Mouse (Mus musculus): Measurements from ENCODE around the gene Spint2. TPM values are rescaled to one million over a fixed set of nuclear protein-coding genes. Genes with fewer than 3 reads are reported as not detected.

The Spint2 gene
- polyA plus RNA-seq, 1 experiment from 2014 or later: 626 TPM

DNA sequence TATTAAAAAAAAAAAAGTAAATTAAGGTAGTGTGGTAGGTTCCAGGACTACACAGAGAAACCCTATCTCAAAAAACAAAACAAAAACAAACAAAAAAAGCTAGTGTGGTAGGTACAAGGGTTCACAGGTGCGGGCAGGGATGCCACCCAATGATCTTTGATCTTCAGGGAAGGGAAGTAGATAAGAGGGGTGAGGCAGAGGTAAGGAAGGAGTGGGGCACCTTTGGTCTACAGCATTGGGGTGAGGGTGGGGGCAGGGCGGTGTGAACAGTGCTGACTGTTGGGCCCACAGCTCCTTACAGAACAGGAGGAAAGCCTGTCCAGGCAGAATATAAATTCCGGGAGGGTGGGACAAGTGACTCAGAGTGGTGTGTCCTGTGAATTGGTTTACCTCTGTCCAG, 30.5 kb downstream of the Spint2 start:
- H3K9me3 ChIP-seq (ENCODE audit: control insufficient read depth, low read length): no peaks in the 10 kb centered on the region
- peak; percentile 84 for ATAC-seq
- no peak overlapping the region for H3K9ac ChIP-seq (ENCODE audit: low read depth, low read length)
- no peaks in the 10 kb centered on the region for H3K27me3 ChIP-seq (replicated peaks; ENCODE audit: control insufficient read depth, insufficient read depth, low read length)
- 53% methylated on average over 3 of the region's 3 CpGs for WGBS
- H3K4me3 ChIP-seq (ENCODE audit: low read length): no peak overlapping the region
- H3K27ac ChIP-seq (ENCODE audit: low read length): peak overlapping the region; percentile 95
- no peak overlapping the region for H3K4me2 ChIP-seq (ENCODE audit: low read depth, low read length)
- peaks cover 49% of the 10 kb centered on the region for H3K4me1 ChIP-seq (ENCODE audit: control insufficient read depth, insufficient read depth, low read length)
- H3K36me3 ChIP-seq (ENCODE audit: control insufficient read depth, insufficient read depth, low read length): 0 out of 2 replicates have a peak, but pooled peaks cover 2% of the 10 kb centered on the region

DNA sequence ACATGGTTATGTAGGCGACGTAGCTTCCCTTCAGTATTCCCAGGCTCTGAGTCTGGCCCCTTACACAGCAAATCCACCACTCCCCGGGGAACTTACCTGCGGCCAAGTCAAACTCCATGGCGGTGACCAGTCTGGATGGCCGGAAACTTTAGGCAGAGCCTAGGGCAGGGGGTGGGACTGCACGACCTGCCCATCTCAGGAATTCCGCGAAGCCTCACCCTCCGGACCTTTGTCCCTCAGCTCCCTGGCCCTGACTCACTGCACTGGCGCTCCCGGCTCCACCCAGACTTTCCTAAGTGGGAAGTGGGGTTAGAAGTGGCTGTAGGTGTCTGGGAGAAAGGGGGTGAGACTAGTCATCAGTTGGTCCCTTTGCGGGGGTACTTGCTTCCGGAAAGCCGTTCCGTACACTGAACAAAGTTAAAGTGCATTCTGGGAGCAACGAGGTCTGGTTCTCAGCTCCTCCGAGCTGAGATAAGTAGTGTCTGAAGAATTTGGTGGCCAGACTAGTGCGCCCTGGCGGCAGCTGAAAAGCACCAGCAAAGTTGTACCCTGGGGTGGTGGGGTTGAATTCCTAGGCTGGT, 33.4 kb downstream of the Spint2 start, which contains the start of gene 2200002D01Rik:
TSS of gene 2200002D01Rik (minus strand) at position 206 of the 581 bp plus-strand sequence.
- H3K4me3 ChIP-seq (ENCODE audit: low read length): peak within 1 kb of the TSS; percentile 57
- no peaks in the 10 kb centered on the region for H3K9me3 ChIP-seq (ENCODE audit: control insufficient read depth, low read length)
- H3K4me2 ChIP-seq (ENCODE audit: low read depth, low read length): peak within 1 kb of the TSS; percentile 55
- H3K9ac ChIP-seq (ENCODE audit: low read depth, low read length): peak within 1 kb of the TSS; percentile 76
- 21% methylated on average over 20 of the region's 20 CpGs for WGBS
- peak within 1 kb of the TSS; percentile 94 for H3K27ac ChIP-seq (ENCODE audit: low read length)
- 0 out of 2 replicates have a peak, but pooled peaks cover 6% of the 10 kb centered on the region for H3K36me3 ChIP-seq (ENCODE audit: control insufficient read depth, insufficient read depth, low read length)
- peaks cover 33% of the 10 kb centered on the region for H3K4me1 ChIP-seq (ENCODE audit: control insufficient read depth, insufficient read depth, low read length)
- ATAC-seq: peak; percentile 75
- H3K27me3 ChIP-seq (replicated peaks; ENCODE audit: control insufficient read depth, insufficient read depth, low read length): no peaks in the 10 kb centered on the region

DNA sequence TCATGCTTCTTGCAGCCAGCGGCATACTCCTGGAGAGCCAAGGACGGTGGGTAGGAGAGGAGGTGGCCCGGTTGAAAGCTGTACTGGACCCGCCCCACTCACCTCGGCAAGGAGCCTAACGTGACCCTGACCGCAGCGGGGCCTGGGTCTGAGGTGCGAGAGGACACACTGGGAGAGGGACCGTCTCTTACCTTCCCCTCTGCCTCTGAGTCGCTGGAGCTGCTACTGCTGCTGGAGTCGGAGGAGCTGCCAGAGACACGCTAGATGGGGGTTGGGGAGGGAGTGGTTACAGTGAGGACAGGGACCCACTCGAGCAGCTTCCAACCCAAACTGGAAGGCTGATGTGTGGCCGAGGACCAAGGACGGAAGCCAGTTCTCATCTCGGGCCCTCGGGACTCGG, 34.0 kb downstream of the Spint2 start:
- Histone ChIP-seq H3K4me1 (ENCODE audit: control insufficient read depth, insufficient read depth, low read length) (peaks cover 30% of the 10 kb centered on the region), H3K9me3 (ENCODE audit: control insufficient read depth, low read length) (no peaks in the 10 kb centered on the region), H3K27ac (ENCODE audit: low read length) (peak overlapping the region; percentile 94), H3K9ac (ENCODE audit: low read depth, low read length) (peak overlapping the region; percentile 76), H3K4me2 (ENCODE audit: low read depth, low read length) (peak overlapping the region; percentile 55), H3K36me3 (ENCODE audit: control insufficient read depth, insufficient read depth, low read length) (0 out of 2 replicates have a peak, but pooled peaks cover 6% of the 10 kb centered on the region), H3K4me3 (ENCODE audit: low read length) (peak overlapping the region; percentile 57), H3K27me3 (replicated peaks; ENCODE audit: control insufficient read depth, insufficient read depth, low read length) (no peaks in the 10 kb centered on the region)
- ATAC-seq: peak; percentile 7; the same call in 1 of the 2 replicates
- 16% methylated on average over 19 of the region's 19 CpGs for WGBS

DNA sequence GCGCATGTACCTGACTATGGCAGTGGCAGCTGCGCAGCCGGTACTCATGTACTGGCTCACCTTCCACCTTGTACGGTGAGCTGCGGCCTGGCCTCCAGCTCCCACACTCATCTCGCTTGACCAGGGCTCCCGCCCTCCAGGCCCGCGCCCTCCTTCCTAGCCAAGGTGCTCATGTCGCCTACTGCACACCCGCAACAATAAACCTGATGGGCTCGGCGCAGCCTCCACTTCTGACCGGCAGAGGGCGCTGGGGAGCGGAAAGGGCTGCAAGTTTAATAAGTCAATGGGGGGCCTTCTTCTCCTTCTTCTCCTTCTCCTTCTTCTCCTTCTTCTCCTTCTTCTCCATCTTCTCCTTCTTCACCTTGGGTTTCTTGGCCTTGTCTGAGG, 34.4 kb downstream of the Spint2 start:
- Histone ChIP-seq H3K4me2 (ENCODE audit: low read depth, low read length) (peak overlapping the region; percentile 55), H3K36me3 (ENCODE audit: control insufficient read depth, insufficient read depth, low read length) (0 out of 2 replicates have a peak, but pooled peaks cover 6% of the 10 kb centered on the region), H3K9me3 (ENCODE audit: control insufficient read depth, low read length) (no peaks in the 10 kb centered on the region), H3K9ac (ENCODE audit: low read depth, low read length) (peak overlapping the region; percentile 76), H3K4me1 (ENCODE audit: control insufficient read depth, insufficient read depth, low read length) (peaks cover 27% of the 10 kb centered on the region), H3K27ac (ENCODE audit: low read length) (peak overlapping the region; percentile 94), H3K4me3 (ENCODE audit: low read length) (peak overlapping the region; percentile 57), H3K27me3 (replicated peaks; ENCODE audit: control insufficient read depth, insufficient read depth, low read length) (no peaks in the 10 kb centered on the region)
- ATAC-seq: no peak
- WGBS: 22% methylated on average over 16 of the region's 16 CpGs

DNA sequence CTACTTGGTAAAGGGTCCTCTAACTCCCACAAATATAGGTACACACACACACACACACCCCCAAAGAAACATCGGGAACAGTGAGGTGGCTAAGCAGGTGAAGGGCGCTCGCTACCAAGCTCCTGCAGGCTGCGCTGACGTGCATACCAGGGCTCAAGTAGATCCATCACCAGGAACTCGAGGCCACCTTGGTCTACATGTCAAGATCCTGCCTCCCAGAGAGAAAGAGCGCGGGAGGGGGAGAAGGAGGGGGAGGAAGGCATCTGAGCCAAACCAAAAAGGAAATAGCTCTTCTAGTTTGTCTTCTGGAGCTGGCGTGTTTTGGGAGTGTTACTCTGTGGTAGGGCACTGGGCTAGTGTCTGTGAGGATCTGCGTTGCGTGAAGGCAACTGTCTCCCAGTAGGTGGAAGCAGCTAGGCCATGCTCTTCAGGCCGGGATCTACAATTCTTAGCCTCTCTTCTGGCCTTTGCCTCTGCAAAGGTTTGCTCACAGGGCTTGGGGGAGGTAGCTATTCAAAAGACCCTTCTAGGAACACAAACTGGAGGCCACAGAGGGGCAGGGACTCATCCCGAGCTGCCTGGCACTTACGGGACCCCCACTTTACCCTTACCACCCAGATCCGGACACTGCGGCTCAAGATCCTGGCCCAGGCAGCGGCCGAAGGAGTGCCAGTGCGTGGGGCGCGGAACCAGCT, 34.9 kb downstream of the Spint2 start:
- Histone ChIP-seq H3K27ac (ENCODE audit: low read length) (peak overlapping the region; percentile 75), H3K4me1 (ENCODE audit: control insufficient read depth, insufficient read depth, low read length) (peaks cover 25% of the 10 kb centered on the region), H3K9ac (ENCODE audit: low read depth, low read length) (peak overlapping the region; percentile 76), H3K36me3 (ENCODE audit: control insufficient read depth, insufficient read depth, low read length) (0 out of 2 replicates have a peak, but pooled peaks cover 6% of the 10 kb centered on the region), H3K27me3 (replicated peaks; ENCODE audit: control insufficient read depth, insufficient read depth, low read length) (no peaks in the 10 kb centered on the region), H3K4me2 (ENCODE audit: low read depth, low read length) (peak overlapping the region; percentile 55), H3K4me3 (ENCODE audit: low read length) (peak overlapping the region; percentile 57), H3K9me3 (ENCODE audit: control insufficient read depth, low read length) (no peaks in the 10 kb centered on the region)
- WGBS: 69% methylated on average over 21 of the region's 21 CpGs
- ATAC-seq: no peak

DNA sequence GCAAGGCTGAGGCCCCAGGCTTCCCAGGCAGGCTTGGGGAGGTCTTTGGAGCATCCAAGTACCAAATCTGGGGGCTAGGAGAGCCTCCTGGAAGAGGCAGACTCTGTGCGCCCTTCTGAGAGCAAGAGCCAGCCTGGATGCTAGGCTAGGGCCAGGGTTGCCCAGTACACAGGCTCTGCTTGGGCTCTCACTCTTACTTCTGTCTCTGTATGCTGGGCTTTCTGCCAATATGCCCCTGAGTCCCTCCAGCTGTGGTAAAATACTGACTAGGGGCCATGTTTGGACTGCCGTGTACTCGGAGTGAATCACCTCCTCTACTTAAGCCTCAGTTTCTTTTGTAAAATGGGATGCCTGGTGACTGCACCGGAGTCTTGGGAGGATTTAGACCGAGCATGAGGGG, 35.7 kb downstream of the Spint2 start:
- H3K9ac ChIP-seq (ENCODE audit: low read depth, low read length): 0 out of 2 replicates have a peak overlapping the region, but pooled peaks have one; percentile 6
- H3K4me1 ChIP-seq (ENCODE audit: control insufficient read depth, insufficient read depth, low read length): peaks cover 25% of the 10 kb centered on the region
- peak overlapping the region; percentile 55 for H3K4me2 ChIP-seq (ENCODE audit: low read depth, low read length)
- 0 out of 2 replicates have a peak, but pooled peaks cover 6% of the 10 kb centered on the region for H3K36me3 ChIP-seq (ENCODE audit: control insufficient read depth, insufficient read depth, low read length)
- WGBS: 68% methylated on average over 5 of the region's 5 CpGs
- peak overlapping the region; percentile 27; the same call in 1 of the 2 replicates for H3K27ac ChIP-seq (ENCODE audit: low read length)
- ATAC-seq: no peak
- peak overlapping the region; percentile 57 for H3K4me3 ChIP-seq (ENCODE audit: low read length)
- no peaks in the 10 kb centered on the region for H3K9me3 ChIP-seq (ENCODE audit: control insufficient read depth, low read length)
- no peaks in the 10 kb centered on the region for H3K27me3 ChIP-seq (replicated peaks; ENCODE audit: control insufficient read depth, insufficient read depth, low read length)

DNA sequence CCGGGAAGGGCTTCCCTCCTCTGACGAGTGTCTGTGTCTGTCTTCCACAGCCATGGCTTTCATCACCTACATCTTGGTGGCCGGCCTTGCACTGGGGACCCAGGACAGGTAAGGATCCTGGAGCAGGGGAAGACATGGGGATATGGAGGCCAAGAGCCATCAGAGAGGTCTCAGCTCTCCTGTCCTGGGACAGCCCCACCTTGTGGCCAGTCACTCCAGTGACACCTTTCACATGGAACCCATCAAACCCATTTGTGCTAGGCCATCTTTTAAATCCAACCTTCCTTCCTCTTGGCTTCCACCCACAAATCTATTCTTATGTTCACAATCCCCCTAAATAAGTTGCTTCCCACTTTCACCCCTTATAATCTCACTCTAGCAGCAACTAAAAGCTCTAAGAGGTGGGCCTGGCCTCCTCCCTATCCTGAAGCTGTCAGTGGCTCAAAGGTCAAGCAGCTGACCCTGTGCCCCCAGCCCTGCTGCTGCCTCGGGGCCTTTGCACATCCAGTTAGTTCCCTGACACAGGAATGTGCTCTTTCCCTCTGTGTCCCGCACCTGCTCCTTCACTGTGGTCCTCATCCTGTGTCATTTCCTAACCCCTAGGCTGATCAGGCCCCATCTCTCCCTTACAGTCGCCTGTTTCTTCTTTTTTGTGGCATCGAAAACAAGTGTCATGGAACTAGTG, 36.8 kb downstream of the Spint2 start:
- Histone ChIP-seq H3K27ac (ENCODE audit: low read length) (no peak overlapping the region), H3K9ac (ENCODE audit: low read depth, low read length) (no peak overlapping the region), H3K4me3 (ENCODE audit: low read length) (no peak overlapping the region), H3K4me1 (ENCODE audit: control insufficient read depth, insufficient read depth, low read length) (peaks cover 25% of the 10 kb centered on the region), H3K9me3 (ENCODE audit: control insufficient read depth, low read length) (no peaks in the 10 kb centered on the region), H3K36me3 (ENCODE audit: control insufficient read depth, insufficient read depth, low read length) (0 out of 2 replicates have a peak, but pooled peaks cover 6% of the 10 kb centered on the region), H3K27me3 (replicated peaks; ENCODE audit: control insufficient read depth, insufficient read depth, low read length) (no peaks in the 10 kb centered on the region), H3K4me2 (ENCODE audit: low read depth, low read length) (no peak overlapping the region)
- 75% methylated on average over 7 of the region's 7 CpGs for WGBS
- no peak for ATAC-seq

DNA sequence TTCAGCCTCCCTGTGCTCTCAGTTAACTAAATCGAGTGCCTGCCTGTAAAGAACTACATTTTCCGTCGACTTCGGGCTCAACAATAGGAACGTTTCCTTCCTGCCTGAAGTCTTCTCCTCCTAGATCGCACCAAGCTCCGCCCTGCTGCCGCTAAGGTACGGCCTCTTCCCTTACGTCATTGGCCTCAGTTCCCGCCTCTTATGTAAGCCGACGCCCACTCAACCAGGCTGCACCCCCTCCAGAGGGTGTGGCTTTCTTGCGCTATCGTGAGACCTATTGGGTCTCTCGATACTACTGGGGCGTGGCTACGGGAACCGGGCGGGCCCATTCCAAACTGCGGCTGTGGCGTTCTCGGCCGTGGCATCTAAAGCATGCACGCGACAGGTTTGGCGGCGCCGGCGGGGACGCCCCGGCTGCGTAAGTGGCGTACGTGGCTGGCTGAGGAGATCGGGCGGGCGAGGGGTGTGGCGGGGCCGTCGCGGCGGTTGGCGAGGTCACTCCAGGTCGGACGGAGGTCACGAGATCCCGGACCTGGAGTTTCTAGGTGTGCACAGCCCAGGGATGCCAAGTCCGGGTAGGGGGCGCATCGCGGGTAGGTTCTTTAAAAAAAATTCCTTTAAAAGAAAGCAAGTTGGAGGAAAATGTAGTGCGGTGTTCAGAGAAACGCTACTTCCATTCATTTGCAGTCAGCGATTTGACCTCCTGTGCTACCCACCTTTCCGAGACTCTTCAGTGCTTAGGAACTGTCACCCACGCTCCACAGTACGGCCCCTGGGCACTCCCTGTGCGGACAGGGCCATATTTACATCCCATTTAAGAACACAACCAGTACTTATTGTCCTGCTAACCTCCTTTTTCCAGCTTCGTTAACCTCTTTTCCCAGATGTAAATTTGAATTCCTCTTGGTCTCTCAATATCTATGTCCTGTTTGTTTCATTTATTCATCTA, 43.4 kb downstream of the Spint2 start, which contains the start of gene Yif1b:
TSS of gene Yif1b (plus strand) at position 311 of the 949 bp plus-strand sequence.
- Histone ChIP-seq H3K4me3 (ENCODE audit: low read length) (peak within 1 kb of the TSS; percentile 73), H3K4me2 (ENCODE audit: low read depth, low read length) (peak within 1 kb of the TSS; percentile 91), H3K27me3 (replicated peaks; ENCODE audit: control insufficient read depth, insufficient read depth, low read length) (no peaks in the 10 kb centered on the region), H3K9ac (ENCODE audit: low read depth, low read length) (peak within 1 kb of the TSS; percentile 83), H3K9me3 (ENCODE audit: control insufficient read depth, low read length) (no peaks in the 10 kb centered on the region), H3K36me3 (ENCODE audit: control insufficient read depth, insufficient read depth, low read length) (no peaks in the 10 kb centered on the region), H3K27ac (ENCODE audit: low read length) (peak within 1 kb of the TSS; percentile 93), H3K4me1 (ENCODE audit: control insufficient read depth, insufficient read depth, low read length) (peaks cover 14% of the 10 kb centered on the region)
- under 1% methylated on average over 60 of the region's 60 CpGs for WGBS
- ATAC-seq: peak; percentile 94

Measured in intestine, embryonic 16.5 days (tissue).